Mouse (Mus musculus): ENCODE results near the gene Ctse. TPM values are rescaled to one million over a fixed set of nuclear protein-coding genes. Genes with fewer than 3 reads are reported as not detected.
"Not testable (repeated sequence)": the region's sequence is repeated elsewhere in the genome, so short reads cannot be mapped to it uniquely, and the experiment has no call there.

The Ctse gene
- polyA plus RNA-seq (2012; rRNA removed): 1.1 and 1.8 TPM in 2 replicates

DNA sequence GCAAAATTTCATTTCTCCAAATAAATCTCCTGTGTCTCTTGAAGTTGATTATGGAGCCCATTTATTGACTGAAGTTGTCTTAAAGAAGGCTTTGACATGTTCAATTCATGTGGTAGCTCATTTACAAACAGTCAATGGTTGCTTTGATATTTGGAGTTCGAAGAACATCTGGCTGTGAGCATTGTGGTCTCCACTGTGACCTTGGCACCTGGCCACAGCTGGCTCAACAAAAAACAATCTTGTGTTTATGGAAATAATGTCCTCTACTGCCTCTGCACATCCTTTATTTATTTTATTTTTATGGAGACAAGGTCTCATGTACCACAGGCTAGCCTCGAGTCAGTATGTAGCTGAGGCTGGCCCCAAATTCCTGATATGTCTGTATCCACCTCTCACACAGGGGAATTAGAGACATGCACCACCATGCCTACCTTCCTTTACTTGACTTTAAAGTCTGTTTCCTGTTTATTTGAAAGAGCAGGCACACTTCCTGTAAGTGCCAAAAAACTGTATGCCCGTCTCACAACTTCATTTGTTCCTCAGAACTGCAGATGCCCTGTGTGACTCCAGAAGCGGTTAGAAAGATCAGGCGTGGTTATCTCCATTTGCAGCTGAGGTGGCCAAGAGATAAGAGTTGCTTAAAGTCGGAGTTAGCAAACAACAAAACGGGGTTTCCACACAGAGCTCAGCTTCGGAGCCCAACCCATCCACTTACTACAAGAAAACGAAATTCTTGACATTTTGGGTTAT lies at the start of gene Ctse:
Ctse (plus strand) TSS at position 516 of the 750 bp plus-strand sequence.
- no peak for DNase-seq (ENCODE audit: low read depth)

DNA sequence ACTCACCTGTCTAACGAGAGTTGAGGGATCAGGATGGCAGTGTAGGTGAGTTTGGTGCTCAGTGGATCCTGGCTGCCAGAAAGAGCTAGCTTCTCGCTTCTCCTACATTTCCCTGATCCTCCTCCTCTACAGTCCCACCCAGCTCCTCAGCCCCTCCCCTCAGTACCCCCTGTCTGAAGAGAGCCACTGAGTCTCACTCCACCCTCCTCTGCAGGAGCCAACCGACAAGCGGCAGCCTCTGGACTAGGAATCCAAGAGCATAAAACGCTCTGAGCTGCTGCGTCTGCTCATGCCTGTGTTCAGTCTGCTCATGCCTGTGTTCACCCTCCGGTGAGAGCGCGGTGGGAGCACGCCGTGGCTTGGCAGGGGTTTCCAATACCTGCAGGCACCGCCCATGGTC lies 39.2 kb upstream of the Ctse start, which contains the start of gene Avpr1b:
Avpr1b (plus strand) TSS at position 335 of the 400 bp plus-strand sequence.
- DNase-seq (ENCODE audit: low read depth): no peak

DNA sequence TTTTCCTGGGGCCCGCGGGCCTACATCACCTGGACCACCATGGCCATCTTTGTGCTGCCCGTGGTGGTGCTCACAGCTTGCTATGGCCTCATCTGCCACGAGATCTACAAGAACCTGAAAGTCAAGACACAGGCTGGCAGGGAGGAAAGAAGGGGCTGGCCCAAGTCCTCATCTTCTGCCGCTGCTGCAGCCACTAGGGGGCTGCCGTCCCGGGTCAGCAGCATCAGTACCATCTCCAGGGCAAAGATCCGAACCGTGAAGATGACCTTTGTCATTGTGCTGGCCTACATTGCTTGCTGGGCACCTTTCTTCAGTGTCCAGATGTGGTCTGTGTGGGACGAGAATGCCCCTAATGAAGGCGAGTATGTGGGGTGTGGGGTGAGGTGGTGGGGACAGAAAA lies 37.8 kb upstream of the Ctse start:
- DNase-seq (ENCODE audit: low read depth): no peak

DNA sequence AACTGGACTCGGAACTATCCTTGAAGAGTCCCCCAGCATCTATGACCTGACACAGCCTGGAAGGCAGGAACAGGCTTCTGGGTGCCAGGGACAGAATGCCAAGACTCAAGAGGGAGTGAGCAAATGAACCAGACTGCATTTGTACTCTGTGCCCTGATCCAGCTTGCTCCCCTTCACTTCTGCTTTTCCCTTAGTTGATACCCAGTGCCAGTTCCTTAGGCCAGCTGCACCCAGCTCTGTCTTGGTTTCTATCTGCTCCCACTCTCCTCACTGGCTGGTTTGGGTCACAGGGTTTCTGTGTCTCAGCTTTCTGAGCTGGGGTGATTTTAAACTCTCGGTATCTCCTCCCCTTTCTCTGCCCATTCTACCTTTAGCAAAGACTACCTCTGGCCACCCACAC lies 31.4 kb upstream of the Ctse start:
- no peak for DNase-seq (ENCODE audit: low read depth)

DNA sequence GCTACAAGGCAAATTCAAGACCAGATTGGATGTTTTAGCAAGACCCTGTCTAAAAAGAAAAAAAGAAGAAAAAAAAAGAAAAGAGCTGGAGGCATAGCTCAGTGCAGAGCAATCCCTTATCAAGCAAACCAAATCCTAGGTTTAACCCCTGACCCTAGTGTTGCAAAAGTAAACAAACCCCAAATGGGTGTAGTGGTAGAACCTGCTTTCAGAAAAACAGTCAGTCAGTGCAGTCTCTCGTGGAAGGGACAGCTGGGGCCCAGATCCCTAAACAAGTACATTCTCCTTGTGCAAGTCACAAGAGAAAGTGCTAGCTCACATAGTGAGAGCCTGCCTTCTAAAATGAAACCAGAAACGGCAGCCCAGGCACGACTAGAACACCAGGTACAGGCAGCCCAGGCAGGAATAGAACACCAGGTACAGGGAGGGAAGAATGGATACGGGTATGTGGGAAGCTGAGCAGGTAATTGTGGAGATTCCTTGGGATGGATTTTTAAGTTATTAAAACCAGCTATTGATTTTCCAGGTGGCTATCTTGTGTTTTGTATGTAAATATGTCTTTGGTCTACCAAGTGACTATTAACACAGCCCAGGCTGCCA lies 25.4 kb upstream of the Ctse start:
- no peak for DNase-seq (ENCODE audit: low read depth)

DNA sequence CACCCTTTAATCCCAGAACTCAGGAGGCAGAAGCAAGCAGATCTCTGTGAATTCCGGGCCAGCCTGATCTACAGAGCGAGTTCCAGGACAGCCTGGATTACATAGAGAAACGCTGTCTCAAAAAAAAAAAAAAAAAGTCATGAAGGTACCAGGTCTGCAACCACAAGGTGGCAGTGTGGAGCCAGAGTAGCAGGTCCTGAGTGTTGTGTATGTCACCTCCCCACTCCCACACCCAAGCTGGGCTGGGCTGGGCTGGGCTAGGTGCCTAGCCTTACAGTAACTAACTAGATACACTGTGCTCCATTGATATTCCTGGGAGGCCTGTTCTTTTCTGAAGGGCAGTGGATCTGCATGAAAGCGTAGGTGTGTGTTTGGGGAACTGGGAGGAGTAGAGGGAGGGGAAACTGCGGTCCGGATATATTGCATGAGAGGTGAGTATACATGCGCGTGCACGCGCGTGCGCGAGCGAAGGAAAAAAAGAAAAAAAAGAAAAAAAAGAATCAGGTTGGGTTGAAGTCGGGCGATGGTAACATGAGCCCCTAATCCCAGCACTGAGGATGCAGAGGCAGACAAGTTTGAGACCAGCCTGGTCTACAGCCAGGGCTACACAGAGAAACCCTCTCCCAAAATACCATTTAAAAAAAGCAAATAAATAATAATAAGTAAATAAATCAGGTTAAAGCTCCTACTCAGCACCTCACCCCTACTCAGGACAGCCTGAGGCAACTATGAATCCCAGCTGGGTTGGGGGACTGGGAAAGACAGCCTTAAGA lies 24.6 kb upstream of the Ctse start:
- peak; percentile 50 for DNase-seq (ENCODE audit: low read depth)

DNA sequence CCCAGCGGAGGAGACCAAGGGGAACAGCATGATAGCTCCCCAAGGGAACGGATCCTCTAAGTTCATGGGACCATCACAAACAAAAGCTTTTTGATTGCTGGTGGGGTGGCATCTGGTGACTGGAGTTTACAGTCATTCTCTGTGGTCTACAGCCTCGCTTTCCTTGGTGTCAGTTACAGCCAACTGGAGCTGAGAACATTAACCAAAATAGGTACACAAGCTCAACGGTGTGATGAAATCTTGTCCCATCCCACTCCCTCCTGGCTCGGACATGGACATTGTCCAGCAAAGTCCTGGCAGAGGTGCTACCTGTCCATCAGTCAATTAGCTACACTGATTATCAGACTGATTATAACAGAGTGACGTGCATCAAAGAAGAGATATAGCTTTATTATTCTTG lies 23.5 kb upstream of the Ctse start:
- DNase-seq (ENCODE audit: low read depth): no peak

DNA sequence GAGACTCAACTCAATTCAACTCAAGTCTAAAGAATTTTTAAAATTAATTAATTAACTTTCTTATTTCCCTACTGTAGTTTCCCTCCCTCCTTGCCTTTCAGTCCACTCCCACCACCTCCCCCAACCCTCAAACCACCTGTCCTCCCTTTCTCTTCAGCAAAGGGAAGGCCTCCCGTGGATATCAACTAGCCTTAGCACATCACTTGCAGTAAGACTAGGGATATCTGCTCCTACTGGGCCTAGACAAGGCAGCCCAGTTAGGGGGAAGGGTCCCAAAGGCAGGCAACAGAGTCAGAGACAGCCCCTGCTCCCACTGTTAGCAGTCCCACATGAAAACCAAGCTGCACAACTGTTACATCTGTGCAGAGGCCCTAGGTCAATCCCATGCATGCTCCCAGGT lies 22.0 kb upstream of the Ctse start:
- no peak for DNase-seq (ENCODE audit: low read depth)

DNA sequence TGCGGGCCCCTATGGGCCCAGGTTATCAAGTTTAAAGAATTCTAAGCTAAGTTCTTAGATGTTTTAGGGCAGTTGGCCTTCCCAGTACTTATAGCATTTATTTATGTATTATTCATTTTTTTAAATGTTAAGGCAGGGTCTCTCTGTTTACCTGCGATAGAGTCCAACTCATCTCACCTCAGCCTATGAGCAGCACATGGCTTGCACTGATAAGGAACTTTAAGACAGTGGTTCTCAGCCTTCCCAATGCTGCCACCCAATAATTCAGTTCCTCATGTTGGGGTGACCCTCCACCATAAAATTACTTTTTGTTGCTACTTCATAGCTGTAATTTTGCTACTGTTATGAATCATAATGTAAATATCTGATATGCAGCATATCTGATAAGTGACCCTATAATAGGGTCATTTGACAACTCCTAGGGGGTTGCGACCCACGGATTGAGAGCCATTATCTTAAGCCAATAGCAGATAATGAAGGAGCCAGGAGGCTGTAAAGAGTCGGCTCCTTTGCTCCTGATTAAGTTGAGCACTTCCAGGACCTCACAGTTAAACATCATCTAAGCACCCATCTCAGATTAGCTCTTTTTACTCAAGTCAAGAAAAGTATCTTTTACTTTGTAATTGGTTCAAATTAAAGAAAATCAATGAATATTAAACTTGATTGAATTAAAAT lies 21.4 kb upstream of the Ctse start:
- DNase-seq (ENCODE audit: low read depth): no peak

DNA sequence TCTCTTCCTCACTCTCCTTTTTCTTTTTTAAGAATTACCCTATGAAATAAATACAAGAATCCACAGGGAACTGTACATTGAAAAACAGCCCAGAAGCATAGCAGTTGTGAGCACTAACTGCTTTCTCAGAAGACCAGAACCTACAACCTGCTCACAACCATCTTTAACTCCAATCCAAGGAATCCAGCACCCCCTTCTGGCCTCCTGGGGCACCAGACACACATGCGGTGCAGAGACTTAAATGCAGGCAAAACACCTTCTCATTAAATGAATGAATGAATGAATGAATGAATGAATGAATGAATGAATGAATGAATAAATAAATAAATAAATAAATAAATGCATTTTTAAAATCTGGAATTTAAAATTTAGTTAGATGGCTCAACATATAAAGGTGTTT lies 19.5 kb upstream of the Ctse start:
- no peak for DNase-seq (ENCODE audit: low read depth)

DNA sequence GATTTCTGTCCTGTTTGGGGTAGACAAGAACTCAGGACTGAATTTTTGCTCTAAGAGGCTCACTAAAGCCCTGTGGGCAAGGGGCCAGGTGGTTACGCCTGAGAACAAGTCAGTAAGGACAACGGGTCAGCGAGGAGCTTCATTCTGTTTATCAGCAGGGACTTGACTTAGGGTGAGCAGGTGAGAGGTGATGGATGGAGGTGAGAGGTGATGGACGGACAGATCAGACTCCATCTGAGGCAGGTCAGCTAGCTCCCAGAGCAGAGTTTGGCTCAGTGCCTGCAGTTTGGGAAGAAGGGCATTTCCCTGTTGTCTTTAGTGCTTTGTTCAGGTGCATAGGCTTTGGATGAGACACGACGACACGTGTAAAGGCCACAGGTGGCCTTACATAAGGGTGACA lies 18.8 kb upstream of the Ctse start:
- no peak for DNase-seq (ENCODE audit: low read depth)

DNA sequence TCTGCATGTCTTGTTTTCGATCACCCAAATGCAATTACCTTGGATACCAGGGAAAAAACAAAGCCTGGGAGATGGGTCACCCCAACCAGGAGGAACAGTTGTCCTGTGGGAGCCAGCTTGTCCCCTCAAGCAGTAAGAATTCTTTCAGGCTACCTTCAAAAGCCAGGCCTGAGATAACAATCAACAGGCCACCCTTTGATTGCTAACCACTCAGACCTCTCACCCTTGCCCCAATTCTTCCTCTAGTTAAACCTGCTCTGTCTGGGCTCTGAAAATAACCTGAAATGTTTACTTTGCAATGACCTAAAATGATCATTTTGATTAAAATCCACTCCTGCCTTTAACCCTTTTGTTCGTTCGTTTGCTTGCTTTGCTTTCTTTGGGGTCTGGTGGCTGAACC lies 14.5 kb upstream of the Ctse start:
- DNase-seq (ENCODE audit: low read depth): no peak

DNA sequence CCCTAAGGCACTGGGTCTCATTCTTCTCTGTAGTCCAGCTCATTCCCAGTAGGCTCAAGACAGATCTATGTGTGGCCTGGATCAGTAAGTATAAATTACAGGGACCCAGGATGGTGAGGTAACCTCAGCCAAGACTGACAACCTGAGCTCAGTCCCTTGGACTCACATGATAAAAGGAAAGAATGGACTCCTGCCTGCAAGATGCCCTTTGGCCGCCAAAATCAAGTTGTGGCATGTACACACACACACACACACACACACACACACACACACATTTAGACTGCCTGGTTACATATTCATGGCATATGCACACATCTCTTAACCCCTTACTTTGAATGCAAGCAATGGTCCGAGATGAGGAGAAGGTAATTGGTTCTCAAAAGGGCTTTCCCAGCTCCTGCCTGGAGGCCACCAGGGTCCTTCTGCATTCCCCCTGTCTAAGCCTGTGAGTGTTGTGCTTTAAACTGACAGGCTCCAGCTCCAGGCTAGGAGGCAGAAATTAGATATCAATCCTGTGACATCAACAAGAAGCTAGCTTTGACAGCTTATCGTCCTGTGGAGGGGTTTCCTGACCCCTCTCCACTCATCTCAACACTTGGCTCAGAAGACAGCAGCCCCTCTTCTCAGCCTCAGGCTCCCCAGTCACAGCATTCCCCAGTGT lies 13.8 kb upstream of the Ctse start:
- DNase-seq (ENCODE audit: low read depth): no peak

DNA sequence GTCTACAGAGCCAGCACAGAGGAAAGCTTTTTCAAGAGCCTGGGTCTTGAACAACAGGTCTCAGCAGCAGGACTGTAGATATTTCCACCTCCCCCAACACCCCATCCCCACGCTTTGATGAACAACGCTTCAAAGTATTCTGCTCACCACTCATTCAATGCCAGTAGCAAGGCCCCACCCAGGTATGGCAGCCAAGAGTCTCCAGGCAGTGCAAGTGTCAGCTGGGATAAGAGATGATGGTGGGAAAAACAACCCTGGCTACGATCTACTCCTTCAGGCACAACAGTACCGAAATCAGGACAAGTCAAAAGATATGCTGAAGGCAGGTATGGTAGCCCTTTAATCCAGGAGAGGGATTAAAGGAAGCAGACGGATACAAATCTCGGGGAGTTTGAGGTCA lies 11.9 kb upstream of the Ctse start:
- no peak for DNase-seq (ENCODE audit: low read depth)

DNA sequence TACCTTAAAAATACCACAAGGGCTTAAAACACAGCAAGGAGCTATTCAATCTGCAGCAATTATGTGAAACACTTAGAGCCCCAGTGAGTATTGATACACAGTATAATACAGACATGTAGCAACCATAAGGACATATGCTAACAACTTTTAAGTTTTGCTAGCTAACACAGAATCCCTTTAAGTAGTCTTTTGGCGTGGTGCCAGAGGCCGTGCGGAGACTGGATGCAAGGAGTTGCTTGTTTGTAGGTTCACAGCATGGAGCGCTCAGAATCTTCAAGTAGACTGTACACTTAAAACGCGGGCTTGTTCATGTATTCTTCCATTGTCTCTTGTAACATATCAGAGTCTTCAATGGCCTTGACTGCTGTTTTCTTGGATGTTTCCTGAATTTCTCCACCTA lies 5.9 kb upstream of the Ctse start:
- DNase-seq (ENCODE audit: low read depth): not testable (repeated sequence)

DNA sequence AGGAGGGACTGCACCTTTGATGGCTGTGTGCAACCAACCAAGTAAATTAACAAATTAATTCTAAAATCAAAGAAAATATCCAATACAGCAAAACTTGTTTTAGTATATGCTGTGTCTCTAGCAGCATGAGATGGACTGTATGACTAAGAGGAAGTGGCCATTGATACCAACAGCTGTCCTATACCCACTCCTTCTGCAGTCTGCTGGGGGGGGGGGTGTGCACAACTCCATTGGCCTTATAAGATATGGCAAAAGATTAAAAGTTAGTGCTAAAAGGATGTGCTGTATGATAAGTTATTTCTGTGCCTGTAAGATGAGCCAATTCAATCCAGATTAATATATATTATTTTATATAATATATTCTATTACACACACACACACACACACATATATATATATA lies 3.6 kb upstream of the Ctse start:
- DNase-seq (ENCODE audit: low read depth): no peak

DNA sequence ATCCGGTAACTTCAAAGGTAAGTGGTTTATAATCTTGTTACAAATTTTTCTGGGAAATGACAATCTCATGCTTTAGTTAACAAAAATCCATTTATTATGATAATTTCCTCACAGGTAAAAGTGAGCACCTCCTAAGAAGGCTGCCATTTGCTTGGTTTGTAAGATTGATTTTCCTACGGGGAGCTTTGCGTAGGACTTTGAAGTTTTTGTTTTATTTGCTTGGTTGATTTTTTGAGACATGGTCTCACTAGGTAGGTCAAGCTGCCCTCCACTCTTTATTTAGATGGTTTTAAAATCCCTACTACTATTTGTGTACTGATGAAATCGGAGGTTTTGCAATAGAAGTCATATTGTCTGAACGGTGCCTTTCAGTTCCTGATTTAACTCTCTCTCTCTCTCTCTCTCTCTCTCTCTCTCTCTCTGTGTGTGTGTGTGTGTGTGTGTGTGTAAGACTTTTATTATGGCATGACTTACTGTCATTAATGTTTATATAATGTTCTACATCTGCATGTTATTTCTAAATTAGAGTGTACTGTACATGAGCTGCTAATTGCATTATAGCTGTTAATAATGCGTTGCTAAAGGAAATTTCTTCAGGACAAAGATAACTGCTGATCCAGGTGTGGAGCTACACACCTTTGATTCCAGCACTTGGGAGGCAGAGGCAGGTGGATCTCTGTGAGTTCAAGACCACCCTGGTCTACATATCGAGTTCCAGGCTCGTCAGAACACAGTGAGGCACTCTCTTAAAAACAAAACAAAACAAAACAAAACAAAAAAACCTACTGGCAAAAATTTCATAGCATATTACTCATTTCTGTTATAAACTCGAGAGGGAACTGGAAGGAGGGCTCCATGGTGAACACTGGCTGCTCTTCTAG lies 675 bp downstream of the Ctse start:
- no peak for DNase-seq (ENCODE audit: low read depth)

DNA sequence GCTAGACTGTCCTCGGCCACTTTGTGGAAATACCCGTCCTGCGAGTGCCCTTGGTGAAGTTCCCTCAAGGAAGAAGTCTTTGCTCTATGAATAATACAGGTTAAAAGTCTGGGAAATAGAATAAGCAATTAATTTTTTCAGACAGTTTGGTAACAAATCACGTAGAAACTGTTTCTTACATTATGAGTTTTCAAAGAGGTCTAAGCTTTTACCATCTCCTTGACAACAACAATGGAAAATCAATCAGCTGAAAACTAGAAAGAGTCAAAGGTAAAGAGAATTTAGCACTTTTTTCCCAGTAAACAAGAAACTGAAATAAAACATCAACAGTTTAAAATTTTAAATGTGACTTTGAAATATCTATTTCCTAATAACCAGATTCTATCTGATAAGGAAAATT lies 2.0 kb downstream of the Ctse start:
- DNase-seq (ENCODE audit: low read depth): no peak

DNA sequence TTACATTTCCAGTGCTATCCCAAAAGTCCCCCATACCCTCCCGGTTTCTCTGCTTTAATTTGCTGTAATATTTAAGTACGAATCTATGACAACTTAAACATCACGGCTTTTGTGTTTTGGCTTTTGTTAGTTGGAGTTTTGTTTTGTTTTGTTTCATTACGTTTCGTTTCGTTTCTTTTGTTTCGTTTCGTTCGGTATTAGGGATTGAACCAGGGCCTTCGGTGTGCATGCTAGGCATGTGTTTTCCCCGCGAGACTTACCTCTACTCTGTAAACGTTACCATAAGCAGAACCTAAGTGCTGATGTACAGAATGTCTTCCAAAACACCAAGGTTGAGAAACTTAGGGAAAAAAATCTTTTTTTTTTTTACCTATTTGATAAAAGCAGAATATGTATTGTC lies 3.5 kb downstream of the Ctse start:
- no peak for DNase-seq (ENCODE audit: low read depth)

DNA sequence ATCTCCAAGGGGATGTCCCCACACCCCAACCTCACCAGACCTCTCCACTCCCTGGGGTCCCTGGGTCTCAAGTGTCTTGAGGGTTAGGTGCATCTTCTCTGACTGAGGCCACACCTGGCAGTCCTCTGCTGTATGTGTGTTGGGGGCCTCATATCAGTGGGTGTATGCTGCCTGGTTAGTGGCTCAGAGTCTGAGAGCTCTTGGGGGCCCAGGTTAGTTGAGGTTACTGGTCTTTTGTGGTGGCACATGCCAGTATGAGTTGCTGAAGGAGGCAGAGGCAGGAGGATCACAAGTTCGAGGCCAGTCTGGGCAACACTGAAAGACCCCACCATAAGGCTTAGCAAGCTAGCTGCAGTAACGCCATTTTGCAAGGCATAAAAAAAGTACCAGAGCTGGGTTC lies 4.1 kb downstream of the Ctse start:
- no peak for DNase-seq (ENCODE audit: low read depth)

Measured in gonadal fat pad, adult 2 months (tissue).